Mouse (Mus musculus) cortical plate, adult 2 months (tissue): Measurements from ENCODE around the gene 1810046K07Rik.

Experiments
- CTCF ChIP-seq: fragments of 200-500 bp; IDR thresholded peaks from 2 replicates; pipeline ENCODE4 v1.5.1; 2011; ENCODE audit warnings: mild to moderate bottlenecking, control low read depth, low read length; ENCODE audit not compliant: insufficient read depth; ENCODE audit errors: extremely low read depth
- POLR2A ChIP-seq: fragments of 200-500 bp; IDR thresholded peaks from 2 replicates; pipeline ENCODE4 v1.6.1; 2011; ENCODE audit warnings: mild to moderate bottlenecking, low read length, control low read depth; ENCODE audit not compliant: insufficient read depth; ENCODE audit errors: extremely low read depth

GRCm38 (mm10) chr9:51303980-51304379, 24.7 kb downstream of the 1810046K07Rik start:
- no peak for TF ChIP-seq CTCF
- TF ChIP-seq POLR2A = no peak
